Mouse (Mus musculus): ENCODE results near the gene Tsc2. TPM values are rescaled to one million over a fixed set of nuclear protein-coding genes. Genes with fewer than 3 reads are reported as not detected.

Gene Tsc2
- polyA plus RNA-seq, 1 experiment from 2014 or later: 46.2 TPM

GRCm38 (mm10) chr17:24646381-24646780 lies 14.0 kb upstream of the Tsc2 start:
- ATAC-seq (replicated peaks; ENCODE audit: insufficient number of reproducible peaks, low FRiP score, low TSS enrichment, low read depth): no peak
- Histone ChIP-seq H3K4me2 (ENCODE audit: low read depth, low read length) (no peak overlapping the region), H3K9me3 (replicated peaks; ENCODE audit: control insufficient read depth, low read length) (no peaks in the 10 kb centered on the region), H3K36me3 (replicated peaks; ENCODE audit: control insufficient read depth, insufficient read depth, low read depth, low read length) (no peaks in the 10 kb centered on the region; the same call in 1 of the 2 replicates), H3K9ac (replicated peaks; ENCODE audit: low read length) (no peak overlapping the region), H3K4me1 (ENCODE audit: control insufficient read depth, insufficient read depth, low read length) (peaks cover 10% of the 10 kb centered on the region), H3K27ac (replicated peaks; ENCODE audit: low read depth, low read length) (no peak overlapping the region), H3K27me3 (ENCODE audit: control insufficient read depth, insufficient read depth, low read length) (no peaks in the 10 kb centered on the region), H3K4me3 (ENCODE audit: low read depth, low read length) (no peak overlapping the region)
- no peak for DNase-seq (ENCODE audit: low spot score)
- WGBS: 88% methylated on average over 4 of the region's 4 CpGs

DNA sequence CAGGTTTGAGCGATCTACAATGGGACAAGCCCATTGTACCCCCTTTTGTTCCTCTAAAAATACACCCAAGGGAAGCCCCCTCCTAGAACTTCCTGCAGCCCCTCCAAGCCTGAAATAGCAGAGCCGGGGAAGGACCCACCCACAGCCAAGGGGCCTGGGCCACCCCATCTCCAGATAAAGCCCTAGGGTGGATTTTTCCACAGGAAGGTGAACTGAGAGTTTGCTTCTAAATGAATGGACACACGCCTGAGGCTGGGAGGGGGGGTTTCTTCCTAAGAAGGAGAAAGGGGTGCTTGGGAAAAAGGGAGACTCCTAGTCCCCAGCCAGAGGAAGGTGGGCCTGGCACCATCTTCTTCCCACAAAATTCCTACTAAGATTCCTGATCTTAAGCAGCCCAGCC lies 13.5 kb upstream of the Tsc2 start:
- Histone ChIP-seq H3K4me3 (ENCODE audit: low read depth, low read length) (no peak overlapping the region), H3K36me3 (replicated peaks; ENCODE audit: control insufficient read depth, insufficient read depth, low read depth, low read length) (no peaks in the 10 kb centered on the region; the same call in 1 of the 2 replicates), H3K27me3 (ENCODE audit: control insufficient read depth, insufficient read depth, low read length) (no peaks in the 10 kb centered on the region), H3K27ac (replicated peaks; ENCODE audit: low read depth, low read length) (no peak overlapping the region), H3K4me2 (ENCODE audit: low read depth, low read length) (no peak overlapping the region; the same call in 1 of the 2 replicates), H3K9ac (replicated peaks; ENCODE audit: low read length) (no peak overlapping the region), H3K4me1 (ENCODE audit: control insufficient read depth, insufficient read depth, low read length) (peaks cover 10% of the 10 kb centered on the region), H3K9me3 (replicated peaks; ENCODE audit: control insufficient read depth, low read length) (no peaks in the 10 kb centered on the region)
- no peak for DNase-seq (ENCODE audit: low spot score)
- 78% methylated on average over 3 of the region's 3 CpGs for WGBS
- ATAC-seq (replicated peaks; ENCODE audit: insufficient number of reproducible peaks, low FRiP score, low TSS enrichment, low read depth): no peak

GRCm38 (mm10) chr17:24644875-24645721 lies 12.7 kb upstream of the Tsc2 start:
- Histone ChIP-seq H3K27me3 (ENCODE audit: control insufficient read depth, insufficient read depth, low read length) (no peaks in the 10 kb centered on the region), H3K4me2 (ENCODE audit: low read depth, low read length) (no peak overlapping the region), H3K4me1 (ENCODE audit: control insufficient read depth, insufficient read depth, low read length) (peaks cover 12% of the 10 kb centered on the region), H3K27ac (replicated peaks; ENCODE audit: low read depth, low read length) (no peak overlapping the region), H3K4me3 (ENCODE audit: low read depth, low read length) (no peak overlapping the region), H3K9ac (replicated peaks; ENCODE audit: low read length) (peak overlapping the region; percentile 1; the same call in 1 of the 2 replicates), H3K9me3 (replicated peaks; ENCODE audit: control insufficient read depth, low read length) (no peaks in the 10 kb centered on the region), H3K36me3 (replicated peaks; ENCODE audit: control insufficient read depth, insufficient read depth, low read depth, low read length) (no peaks in the 10 kb centered on the region; the same call in 1 of the 2 replicates)
- no peak for DNase-seq (ENCODE audit: low spot score)
- ATAC-seq (replicated peaks; ENCODE audit: insufficient number of reproducible peaks, low FRiP score, low TSS enrichment, low read depth): no peak
- WGBS: 77% methylated on average over 9 of the region's 9 CpGs

GRCm38 (mm10) chr17:24644030-24644715 lies 11.7 kb upstream of the Tsc2 start:
- peak overlapping the region; percentile 1 for H3K9ac ChIP-seq (replicated peaks; ENCODE audit: low read length)
- 29% methylated on average over 7 of the region's 7 CpGs for WGBS

GRCm38 (mm10) chr17:24642791-24643343 lies 10.4 kb upstream of the Tsc2 start:
- Histone ChIP-seq H3K9ac (replicated peaks; ENCODE audit: low read length) (no peak overlapping the region), H3K27ac (replicated peaks; ENCODE audit: low read depth, low read length) (no peak overlapping the region), H3K4me3 (ENCODE audit: low read depth, low read length) (no peak overlapping the region), H3K4me1 (ENCODE audit: control insufficient read depth, insufficient read depth, low read length) (peaks cover 15% of the 10 kb centered on the region), H3K4me2 (ENCODE audit: low read depth, low read length) (no peak overlapping the region), H3K9me3 (replicated peaks; ENCODE audit: control insufficient read depth, low read length) (no peaks in the 10 kb centered on the region), H3K27me3 (ENCODE audit: control insufficient read depth, insufficient read depth, low read length) (no peaks in the 10 kb centered on the region), H3K36me3 (replicated peaks; ENCODE audit: control insufficient read depth, insufficient read depth, low read depth, low read length) (no peaks in the 10 kb centered on the region; the same call in 1 of the 2 replicates)
- WGBS: 60% methylated on average over 6 of the region's 6 CpGs
- ATAC-seq (replicated peaks; ENCODE audit: insufficient number of reproducible peaks, low FRiP score, low TSS enrichment, low read depth) (no peak), DNase-seq (ENCODE audit: low spot score) (no peak)

More at GRCm38 (mm10) chr17:24644030-24644715, 11.7 kb upstream of the Tsc2 start:
- Histone ChIP-seq H3K4me2 (ENCODE audit: low read depth, low read length) (no peak overlapping the region), H3K27me3 (ENCODE audit: control insufficient read depth, insufficient read depth, low read length) (no peaks in the 10 kb centered on the region), H3K4me1 (ENCODE audit: control insufficient read depth, insufficient read depth, low read length) (peaks cover 16% of the 10 kb centered on the region), H3K9me3 (replicated peaks; ENCODE audit: control insufficient read depth, low read length) (no peaks in the 10 kb centered on the region), H3K36me3 (replicated peaks; ENCODE audit: control insufficient read depth, insufficient read depth, low read depth, low read length) (no peaks in the 10 kb centered on the region; the same call in 1 of the 2 replicates), H3K27ac (replicated peaks; ENCODE audit: low read depth, low read length) (no peak overlapping the region), H3K4me3 (ENCODE audit: low read depth, low read length) (no peak overlapping the region)
- no peak for DNase-seq (ENCODE audit: low spot score)
- no peak for ATAC-seq (replicated peaks; ENCODE audit: insufficient number of reproducible peaks, low FRiP score, low TSS enrichment, low read depth)

DNA sequence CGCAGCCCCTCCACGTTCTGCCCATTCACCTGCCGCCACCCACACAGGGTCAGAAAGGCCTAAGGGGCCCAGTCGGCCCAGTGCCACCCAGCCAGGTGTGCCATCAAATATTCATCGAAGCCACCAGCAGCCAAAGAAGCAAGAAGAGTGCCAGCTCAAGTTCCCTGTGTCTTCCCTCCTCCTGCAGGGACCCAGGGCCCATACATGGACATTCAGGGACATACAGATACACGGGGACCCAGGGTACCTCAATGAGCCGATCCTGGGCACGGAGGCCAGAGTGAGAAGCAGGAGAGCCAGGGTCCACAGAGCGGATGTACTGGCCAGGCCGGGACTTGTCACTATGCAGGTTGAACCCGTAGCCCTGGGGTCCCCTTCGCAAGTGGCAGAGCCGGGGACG lies 9.5 kb upstream of the Tsc2 start:
- no peak overlapping the region for H3K4me3 ChIP-seq (ENCODE audit: low read depth, low read length)
- H3K9me3 ChIP-seq (replicated peaks; ENCODE audit: control insufficient read depth, low read length): no peaks in the 10 kb centered on the region
- no peak overlapping the region for H3K4me2 ChIP-seq (ENCODE audit: low read depth, low read length)
- peaks cover 15% of the 10 kb centered on the region for H3K4me1 ChIP-seq (ENCODE audit: control insufficient read depth, insufficient read depth, low read length)
- no peaks in the 10 kb centered on the region for H3K27me3 ChIP-seq (ENCODE audit: control insufficient read depth, insufficient read depth, low read length)
- H3K9ac ChIP-seq (replicated peaks; ENCODE audit: low read length): no peak overlapping the region
- DNase-seq (ENCODE audit: low spot score): no peak
- H3K27ac ChIP-seq (replicated peaks; ENCODE audit: low read depth, low read length): no peak overlapping the region
- no peak for ATAC-seq (replicated peaks; ENCODE audit: insufficient number of reproducible peaks, low FRiP score, low TSS enrichment, low read depth)
- WGBS: 94% methylated on average over 14 of the region's 14 CpGs
- no peaks in the 10 kb centered on the region for H3K36me3 ChIP-seq (replicated peaks; ENCODE audit: control insufficient read depth, insufficient read depth, low read depth, low read length)

GRCm38 (mm10) chr17:24640581-24640980 lies 8.2 kb upstream of the Tsc2 start:
- peaks cover 15% of the 10 kb centered on the region for H3K4me1 ChIP-seq (ENCODE audit: control insufficient read depth, insufficient read depth, low read length)
- H3K36me3 ChIP-seq (replicated peaks; ENCODE audit: control insufficient read depth, insufficient read depth, low read depth, low read length): no peaks in the 10 kb centered on the region
- ATAC-seq (replicated peaks; ENCODE audit: insufficient number of reproducible peaks, low FRiP score, low TSS enrichment, low read depth) (no peak), DNase-seq (ENCODE audit: low spot score) (no peak)
- no peaks in the 10 kb centered on the region for H3K27me3 ChIP-seq (ENCODE audit: control insufficient read depth, insufficient read depth, low read length)
- WGBS: 94% methylated on average over 15 of the region's 15 CpGs
- H3K9ac ChIP-seq (replicated peaks; ENCODE audit: low read length): no peak overlapping the region
- H3K27ac ChIP-seq (replicated peaks; ENCODE audit: low read depth, low read length): no peak overlapping the region; the same call in 1 of the 2 replicates
- H3K4me3 ChIP-seq (ENCODE audit: low read depth, low read length): no peak overlapping the region
- H3K4me2 ChIP-seq (ENCODE audit: low read depth, low read length): no peak overlapping the region
- no peaks in the 10 kb centered on the region for H3K9me3 ChIP-seq (replicated peaks; ENCODE audit: control insufficient read depth, low read length)
